Mouse (Mus musculus) spleen, postnatal 14 days (tissue): Measurements from ENCODE around the gene Sbf1.

ENCODE experiments used
- DNase-seq, 2 experiments: peaks; one replicate each; pipeline ENCODE4 v3.0.0; 2021 to 2022; ENCODE audit warnings: low spot score in 2 of 2

The Sbf1 gene

DNA sequence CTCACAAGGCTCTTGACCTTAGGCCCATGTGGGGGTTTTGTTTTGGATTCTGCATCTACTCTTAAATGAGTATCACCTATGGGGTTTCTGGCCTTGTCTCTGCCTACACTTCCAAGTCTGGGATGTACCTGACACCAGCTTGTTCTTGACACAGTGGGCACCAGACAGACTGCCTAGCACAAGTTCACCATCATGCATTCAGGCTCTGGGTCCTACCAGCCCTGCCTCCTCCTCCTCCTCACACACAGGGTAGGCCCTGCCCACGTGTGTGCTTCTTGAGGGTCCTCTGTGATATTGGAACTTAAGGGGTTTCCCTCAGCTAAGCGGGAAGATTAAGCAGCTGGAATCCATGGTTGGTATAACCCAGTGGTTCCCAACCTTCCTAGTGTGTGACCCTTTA lies 31.0 kb downstream of the Sbf1 start:
- DNase-seq: no peak

DNA sequence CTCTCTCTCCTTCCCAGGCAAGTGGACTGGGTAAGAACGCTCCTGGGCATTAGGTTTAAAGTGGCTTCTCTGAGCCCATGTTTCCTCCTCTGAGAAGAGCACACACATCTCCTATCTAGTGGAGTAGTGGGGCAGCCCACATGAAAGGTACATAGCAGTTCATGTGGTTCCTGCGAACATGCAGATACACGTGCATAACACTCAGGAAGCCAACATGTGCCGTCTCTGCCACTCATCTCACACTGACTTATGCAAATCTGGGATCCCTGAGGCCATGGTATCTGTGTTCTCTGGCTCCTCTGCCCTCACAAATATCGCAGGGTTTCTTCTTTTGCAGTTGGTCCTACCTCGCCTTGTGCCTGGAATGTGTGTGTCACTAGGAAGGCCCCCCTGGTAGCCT lies 32.6 kb downstream of the Sbf1 start:
- no peak for DNase-seq

DNA sequence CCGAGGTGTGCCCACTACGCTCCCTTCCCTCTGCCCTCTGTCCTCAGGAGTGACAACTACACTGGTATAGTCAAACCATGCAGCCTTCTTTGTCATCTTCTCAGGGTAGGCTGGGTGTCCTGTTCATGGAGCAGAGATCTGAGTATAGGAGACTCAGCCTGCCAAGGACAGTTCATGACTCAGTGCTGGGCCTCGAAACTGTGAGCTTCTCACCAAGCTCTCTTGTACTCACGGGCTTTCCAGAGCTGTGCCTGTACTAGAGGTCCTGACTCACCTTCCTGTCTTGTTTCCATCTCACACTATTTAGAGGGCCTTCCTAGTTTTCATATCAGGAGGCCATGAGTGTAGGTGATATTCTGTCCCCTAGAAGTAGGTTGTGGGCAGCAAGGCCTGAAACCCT lies 37.7 kb downstream of the Sbf1 start:
- DNase-seq: no peak

DNA sequence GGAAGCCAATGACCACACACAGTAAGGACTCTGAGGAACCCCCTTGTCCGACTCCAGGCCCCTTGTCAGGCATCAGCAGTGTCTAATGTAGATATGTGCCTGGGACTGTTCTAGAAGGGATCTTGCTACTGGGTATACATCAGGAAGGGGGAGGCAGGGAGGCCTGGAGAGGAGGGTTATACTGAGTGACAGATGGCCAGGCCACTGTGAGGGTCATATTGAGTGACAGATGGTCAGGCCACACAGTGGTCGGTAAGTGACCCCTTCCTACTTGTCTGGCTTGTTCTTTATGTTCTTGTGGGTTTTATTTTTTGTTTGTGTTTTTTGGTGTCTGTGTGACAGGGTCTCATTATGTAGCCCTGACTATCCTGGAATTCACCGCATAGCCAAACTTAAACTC lies 39.6 kb downstream of the Sbf1 start:
- no peak for DNase-seq

DNA sequence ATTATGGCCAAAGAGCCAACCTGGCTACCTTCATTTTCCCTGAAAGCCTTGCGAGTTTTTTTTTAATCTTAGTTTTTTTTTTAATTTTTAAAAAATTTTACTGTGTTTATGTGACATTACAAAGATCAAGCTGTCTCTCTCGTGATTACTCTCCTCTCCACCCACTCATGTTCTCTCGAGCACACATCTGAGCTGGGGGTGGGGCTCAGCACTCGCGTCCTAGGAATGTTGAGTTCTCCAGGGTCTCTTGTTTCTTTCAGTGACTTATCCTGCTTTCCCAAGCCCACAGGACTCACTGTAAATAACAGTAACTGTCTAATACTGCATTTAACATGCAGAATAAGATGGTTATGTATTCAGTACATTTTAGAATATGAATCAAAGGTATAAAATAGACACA lies 50.6 kb downstream of the Sbf1 start:
- DNase-seq: no peak

DNA sequence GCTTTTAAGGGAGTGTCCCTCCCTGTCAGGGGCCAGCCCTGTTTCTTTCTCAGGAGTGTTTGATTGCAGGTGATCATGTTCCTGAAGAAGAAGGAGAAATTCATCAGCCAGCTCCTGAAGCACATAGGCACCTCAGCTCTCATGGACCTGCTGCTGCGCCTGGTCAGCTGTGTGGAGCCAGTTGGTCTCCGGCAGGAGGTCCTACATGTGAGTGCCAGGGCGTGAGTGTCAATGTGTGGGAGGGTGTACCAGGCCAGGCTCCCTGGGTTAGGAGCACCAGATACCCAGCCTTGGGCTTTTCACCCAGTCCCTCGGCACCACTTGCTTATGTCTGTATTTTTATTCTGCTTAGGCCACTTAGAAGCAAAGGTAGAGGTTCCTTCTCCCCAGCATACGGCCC lies 56.1 kb downstream of the Sbf1 start:
- DNase-seq: no peak

DNA sequence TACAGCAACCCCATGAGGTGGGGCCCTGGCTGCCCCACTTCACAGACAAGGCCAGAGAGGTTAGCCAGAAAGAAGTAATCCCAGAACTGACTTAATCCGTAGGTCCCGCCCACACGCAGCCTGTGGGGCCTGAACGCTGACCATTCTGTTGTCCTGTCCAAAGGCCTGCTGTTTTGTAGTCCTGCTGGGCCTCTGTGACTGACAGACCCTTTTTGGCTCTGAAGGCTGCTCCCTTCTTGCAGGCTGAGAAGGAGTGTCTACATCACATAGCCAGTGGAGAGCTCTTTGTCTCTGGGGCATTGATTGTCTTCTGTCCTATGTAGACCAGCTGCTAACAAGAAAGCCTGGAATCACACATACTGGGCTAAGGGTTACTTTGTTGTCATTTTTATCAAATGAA lies 59.8 kb downstream of the Sbf1 start:
- no peak for DNase-seq

DNA sequence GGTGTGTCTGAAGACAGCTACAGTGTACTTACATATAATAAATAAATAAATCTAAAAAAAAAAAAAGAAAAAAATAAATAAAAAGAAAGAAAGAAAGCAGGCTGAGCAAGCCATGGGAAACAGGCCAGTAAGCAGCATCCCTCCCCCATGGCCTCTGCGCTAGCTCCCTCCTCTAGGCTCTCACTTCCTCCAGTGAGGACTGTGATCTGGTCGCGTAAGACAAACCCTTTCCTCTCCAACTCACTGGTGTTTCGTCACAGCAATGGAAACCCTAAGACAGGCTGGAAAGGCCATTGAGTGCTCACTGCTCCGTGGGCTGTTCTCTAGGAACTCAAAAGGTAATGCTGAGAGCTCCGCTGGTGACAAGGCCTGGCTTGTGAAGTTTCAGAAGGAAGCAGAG lies 66.0 kb downstream of the Sbf1 start:
- DNase-seq: no peak

DNA sequence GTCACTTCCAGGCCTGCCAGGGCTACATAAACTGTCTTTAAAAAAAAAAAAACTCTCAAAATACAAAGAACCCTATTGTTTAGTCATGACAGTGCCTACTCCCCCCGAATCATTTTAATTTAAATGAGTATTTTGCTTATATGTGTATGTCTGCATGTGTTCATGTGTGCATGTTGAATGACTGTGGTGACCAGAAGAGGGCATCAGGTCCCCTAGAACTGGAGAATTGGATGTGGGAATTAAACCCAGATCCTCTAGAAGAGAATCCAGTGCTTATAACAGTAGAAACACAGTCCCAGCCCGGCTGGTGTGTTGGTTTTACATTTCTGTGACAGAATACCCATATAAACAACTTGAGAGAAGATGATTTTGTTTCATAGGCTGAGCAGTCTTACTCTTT lies 74.1 kb downstream of the Sbf1 start:
- DNase-seq: no peak

DNA sequence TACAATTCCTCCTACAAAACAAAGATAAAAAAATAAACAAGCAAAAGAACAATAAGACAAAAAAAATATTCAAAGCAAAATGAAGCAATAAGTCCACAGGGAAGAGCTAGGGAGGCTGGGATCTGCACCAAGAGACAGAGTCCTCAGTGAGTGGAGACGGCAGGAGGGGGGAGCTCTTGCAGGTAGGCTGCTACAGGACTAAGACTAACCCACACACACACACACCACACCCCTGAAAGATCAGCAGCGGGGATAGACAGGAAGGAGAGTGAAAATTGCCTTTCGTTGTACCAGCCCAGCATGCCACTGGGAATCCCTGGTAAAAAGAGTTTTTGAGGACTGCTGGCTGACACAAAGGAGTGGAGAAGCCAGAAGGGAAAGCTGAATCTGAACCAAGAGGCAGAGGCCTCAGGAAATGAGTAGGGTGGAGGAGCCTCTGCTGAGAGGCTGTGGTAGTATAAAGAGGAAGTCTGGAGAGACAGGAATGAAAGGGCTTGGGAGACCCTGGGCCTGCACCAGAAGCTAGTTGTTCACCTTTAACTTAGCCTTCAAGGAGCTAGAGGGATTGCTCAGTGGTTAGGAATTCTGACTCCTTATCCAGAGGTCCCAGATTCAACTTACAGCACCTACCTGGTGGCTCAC lies 75.2 kb downstream of the Sbf1 start:
- no peak for DNase-seq
